Mouse (Mus musculus): ENCODE results near the gene Scg3. TPM values are rescaled to one million over a fixed set of nuclear protein-coding genes. Genes with fewer than 3 reads are reported as not detected.

Gene Scg3
- polyA plus RNA-seq, 1 experiment from 2014 or later, result 114 TPM

GRCm38 (mm10) chr9:75597596-75597995 is 86.3 kb downstream of the Scg3 start:
- WGBS, result 76% methylated on average over 4 of the region's 4 CpGs
- Histone ChIP-seq H3K9me3 (no peaks in the 10 kb centered on the region), H3K27me3 (replicated peaks) (no peaks in the 10 kb centered on the region), H3K4me1 (peaks cover 13% of the 10 kb centered on the region), H3K4me2 (replicated peaks) (no peak overlapping the region), H3K4me3 (no peak overlapping the region), H3K36me3 (peaks cover 32% of the 10 kb centered on the region), H3K9ac (no peak overlapping the region), H3K27ac (no peak overlapping the region)
- no peak for ATAC-seq (ENCODE audit: low FRiP score, low read depth)

GRCm38 (mm10) chr9:75597036-75597435 is 86.8 kb downstream of the Scg3 start:
- no peak overlapping the region for H3K27ac ChIP-seq
- H3K4me3 ChIP-seq, result no peak overlapping the region
- no peak overlapping the region for H3K9ac ChIP-seq
- ATAC-seq (ENCODE audit: low FRiP score, low read depth), result no peak
- H3K36me3 ChIP-seq, result peaks cover 38% of the 10 kb centered on the region
- peaks cover 13% of the 10 kb centered on the region for H3K4me1 ChIP-seq
- no peaks in the 10 kb centered on the region for H3K27me3 ChIP-seq (replicated peaks)
- H3K4me2 ChIP-seq (replicated peaks), result no peak overlapping the region
- WGBS, result 93% methylated on average over 13 of the region's 13 CpGs
- no peaks in the 10 kb centered on the region for H3K9me3 ChIP-seq

- 88% methylated on average over 5 of the region's 5 CpGs for WGBS
- Histone ChIP-seq H3K27me3 (replicated peaks) (no peaks in the 10 kb centered on the region), H3K9ac (no peak overlapping the region), H3K4me1 (no peaks in the 10 kb centered on the region), H3K9me3 (no peaks in the 10 kb centered on the region), H3K4me3 (no peak overlapping the region), H3K36me3 (peaks cover 62% of the 10 kb centered on the region), H3K27ac (no peak overlapping the region), H3K4me2 (replicated peaks) (no peak overlapping the region)
- no peak for ATAC-seq (ENCODE audit: low FRiP score, low read depth)
These were observed 90.4 kb downstream of the Scg3 start for GRCm38 (mm10) chr9:75593481-75593880.

Other genes starting within 250 kb of the Scg3 start
- gene Leo1, start 242.5 kb downstream of the Scg3 start, polyA plus RNA-seq (2016; fragmentation: Nextera tagmentation; extraction: Ambion mirVana), result 43.5 and 53.5 TPM in 2 replicates
- gene Tmod3, start 124.4 kb downstream of the Scg3 start, polyA plus RNA-seq (2016; fragmentation: Nextera tagmentation; extraction: Ambion mirVana), result 93.5 and 99.9 TPM in 2 replicates
- gene Tmod2, start 72.7 kb downstream of the Scg3 start, polyA plus RNA-seq (2016; fragmentation: Nextera tagmentation; extraction: Ambion mirVana), result 114 and 117 TPM in 2 replicates
- gene Lysmd2, start 58.3 kb downstream of the Scg3 start, polyA plus RNA-seq (2016; fragmentation: Nextera tagmentation; extraction: Ambion mirVana), result 16.8 and 18.8 TPM in 2 replicates
- 5.3 TPM in 2 replicates for gene Bmp5, start 91.3 kb upstream of the Scg3 start, polyA plus RNA-seq (2016; fragmentation: Nextera tagmentation; extraction: Ambion mirVana)